Comparison of ENCODE assay signal across 25 mouse cellular contexts in genomic region chr1:166362659-166363058, GRCm38 (mm10). TPM values are rescaled to one million over a fixed set of nuclear protein-coding genes. Genes with fewer than 3 reads are reported as not detected.
A peak's percentile ranks its signal among the peaks of the same experiment; 100 is the strongest.
DNase-seq lines count a peak whose midpoint lies in the region; ATAC-seq and TF ChIP-seq lines count a peak whose summit lies in the region.
"Had no signal": no experiment of that assay in that cellular context is flagged by ENCODE, and none has a peak within 500 bp of the region (broad histone marks: within the 10 kb centered on the region; RNA-seq: fewer than 3 reads in every experiment).

No protein-coding gene starts in this region.

- no peak overlapping the region for H3K27ac ChIP-seq in heart, adult 2 months
- no peak overlapping the region for H3K27ac ChIP-seq in lung, embryonic 14.5 days (ENCODE audit: low read depth)
- H3K27ac ChIP-seq in lung, embryonic 16.5 days (ENCODE audit: low read length), result no peak overlapping the region
- H3K27ac ChIP-seq: embryonic facial prominence, embryonic 12.5 days; embryonic facial prominence, embryonic 15.5 days; forebrain, embryonic 10.5 days; forebrain, embryonic 12.5 days had no signal

- H3K27me3 ChIP-seq in heart, adult 2 months (ENCODE audit: control insufficient read depth, insufficient read depth, low read length), result no peaks in the 10 kb centered on the region
- H3K27me3 ChIP-seq in lung, embryonic 14.5 days (ENCODE audit: insufficient read depth, low read length), result no peaks in the 10 kb centered on the region
- H3K27me3 ChIP-seq in lung, embryonic 16.5 days (ENCODE audit: control insufficient read depth, insufficient read depth, low read depth, low read length), result no peaks in the 10 kb centered on the region
- H3K27me3 ChIP-seq: embryonic facial prominence, embryonic 15.5 days; forebrain, embryonic 12.5 days had no signal

- no peaks in the 10 kb centered on the region for H3K9me3 ChIP-seq in lung, embryonic 14.5 days (ENCODE audit: low read depth, low read length)
- H3K9me3 ChIP-seq in lung, embryonic 16.5 days (ENCODE audit: control insufficient read depth, low read length), result no peaks in the 10 kb centered on the region
- H3K9me3 ChIP-seq: embryonic facial prominence, embryonic 12.5 days; embryonic facial prominence, embryonic 15.5 days; forebrain, embryonic 10.5 days; forebrain, embryonic 12.5 days had no signal

- TF ChIP-seq POLR2A in heart, adult 2 months (IDR thresholded peaks at IDR 0.05; ENCODE audit: insufficient read depth, low read depth, low read length), result no peak
- no peak for TF ChIP-seq POLR2A in lung, adult 2 months (IDR thresholded peaks at IDR 0.05; ENCODE audit: borderline replicate concordance, extremely low read depth, low read depth, low read length)

- no peak for TF ChIP-seq EP300 in heart, adult 2 months (IDR thresholded peaks at IDR 0.05; ENCODE audit: insufficient read depth, low read depth, low read length)

- ATAC-seq in lung, embryonic 14.5 days (ENCODE audit: insufficient read depth), result peak; percentile 85
- ATAC-seq in lung, embryonic 16.5 days (ENCODE audit: low read depth), result peak; percentile 75
- ATAC-seq: forebrain, embryonic 14.5 days; forebrain, embryonic 16.5 days had no signal

- TF ChIP-seq CTCF in heart, adult 2 months (IDR thresholded peaks at IDR 0.05), result no peak
- TF ChIP-seq CTCF in lung, embryonic 14.5 days (IDR thresholded peaks at IDR 0.05; ENCODE audit: low read depth), result no peak
- TF ChIP-seq CTCF in lung, adult 2 months (IDR thresholded peaks at IDR 0.05; ENCODE audit: insufficient read depth, low read length), result no peak

- no peaks in the 10 kb centered on the region for H3K79me2 ChIP-seq in heart, adult 2 months (replicated peaks; ENCODE audit: control insufficient read depth, insufficient read depth, low read length)

- WGBS in heart, adult 2 months, result 69% methylated on average over 3 of the region's 3 CpGs
- 45% methylated on average over 3 of the region's 3 CpGs for WGBS in lung, embryonic 14.5 days
- 39% methylated on average over 3 of the region's 3 CpGs for WGBS in lung, embryonic 16.5 days
- WGBS in lung, adult 2 months, result 53% methylated on average over 3 of the region's 3 CpGs

- H3K4me2 ChIP-seq in lung, embryonic 14.5 days, result no peak overlapping the region
- no peak overlapping the region for H3K4me2 ChIP-seq in lung, embryonic 16.5 days (ENCODE audit: low read depth, low read length)
- H3K4me2 ChIP-seq: embryonic facial prominence, embryonic 12.5 days; embryonic facial prominence, embryonic 15.5 days; forebrain, embryonic 12.5 days had no signal

- no peak overlapping the region for H3K4me3 ChIP-seq in heart, adult 2 months
- H3K4me3 ChIP-seq in lung, embryonic 14.5 days (ENCODE audit: low read depth, low read length), result no peak overlapping the region
- H3K4me3 ChIP-seq in lung, embryonic 16.5 days (ENCODE audit: low read length), result no peak overlapping the region
- no peak overlapping the region for H3K4me3 ChIP-seq in lung, adult 2 months (replicated peaks; ENCODE audit: extremely low read depth, low read depth, low read length)
- H3K4me3 ChIP-seq: embryonic facial prominence, embryonic 12.5 days; embryonic facial prominence, embryonic 15.5 days; erythroblast, embryonic 14.5 days; forebrain, embryonic 10.5 days; forebrain, embryonic 12.5 days had no signal

- intact Hi-C loops in heart, adult 2 months (cut with DNase I), result loop anchor here (5.0 kb wide), 2 partner anchors 200 to 585 kb away; no protein-coding TSS in a partner anchor

- DNase-seq in heart, adult 11 months, result peak; percentile 43
- no peak for DNase-seq in heart, adult 2 months
- DNase-seq in lung, embryonic 14.5 days, result peak; percentile 75
- DNase-seq in lung, postnatal 36 days, result no peak
- DNase-seq in lung, adult 2 months, result no peak
- peak; percentile 7 for DNase-seq in lung, postnatal 10 days
- DNase-seq in lung, postnatal 14 days, result no peak
- DNase-seq: adrenal gland, adult 2 months; adrenal gland, postnatal 10 days; adrenal gland, postnatal 25 days; cerebellum, adult 11 months; cerebellum, adult 18-20 months; cerebellum, adult 8-10 months; cerebellum, adult 9-11 months; cerebellum, postnatal 14 days; cerebellum, postnatal 36 days; embryo, embryonic 11 days had no signal

- no peaks in the 10 kb centered on the region for H3K36me3 ChIP-seq in heart, adult 2 months (ENCODE audit: control insufficient read depth, insufficient read depth, low read length)
- H3K36me3 ChIP-seq in lung, embryonic 14.5 days (ENCODE audit: insufficient read depth), result no peaks in the 10 kb centered on the region
- no peaks in the 10 kb centered on the region for H3K36me3 ChIP-seq in lung, embryonic 16.5 days (ENCODE audit: control insufficient read depth, insufficient read depth, low read length)
- H3K36me3 ChIP-seq: embryonic facial prominence, embryonic 12.5 days; embryonic facial prominence, embryonic 15.5 days; forebrain, embryonic 10.5 days; forebrain, embryonic 12.5 days had no signal

- H3K4me1 ChIP-seq in heart, adult 2 months (ENCODE audit: control insufficient read depth, insufficient read depth, low read length), result no peaks in the 10 kb centered on the region
- H3K4me1 ChIP-seq in lung, embryonic 14.5 days (ENCODE audit: insufficient read depth), result no peaks in the 10 kb centered on the region
- H3K4me1 ChIP-seq in lung, embryonic 16.5 days (replicated peaks; ENCODE audit: control insufficient read depth, insufficient read depth, low read length), result no peaks in the 10 kb centered on the region
- H3K4me1 ChIP-seq in lung, adult 2 months (ENCODE audit: control insufficient read depth, insufficient read depth, low read length), result no peaks in the 10 kb centered on the region
- H3K4me1 ChIP-seq: embryonic facial prominence, embryonic 12.5 days; embryonic facial prominence, embryonic 15.5 days; forebrain, embryonic 10.5 days had no signal

- no peak overlapping the region for H3K9ac ChIP-seq in heart, adult 2 months (ENCODE audit: low read depth, low read length)
- H3K9ac ChIP-seq in lung, embryonic 14.5 days, result no peak overlapping the region
- no peak overlapping the region for H3K9ac ChIP-seq in lung, embryonic 16.5 days (ENCODE audit: low read length)
- H3K9ac ChIP-seq: embryonic facial prominence, embryonic 12.5 days; embryonic facial prominence, embryonic 15.5 days; forebrain, embryonic 12.5 days had no signal

RNA-seq across cellular contexts. Expression of gene Tada1, which starts 16.2 kb away (rescaled TPM):
- 1 to 10 TPM; 6.6 to 9.2 TPM for total RNA-seq in heart, adult 2 months (2021)
- 8.5 and 15.0 TPM in 2 replicates for polyA plus RNA-seq in heart, adult 2 months (2012; rRNA removed)
- 62.2 and 65.6 TPM in 2 replicates for polyA plus RNA-seq in lung, embryonic 14.5 days (2014; fragmentation: Nextera tagmentation; extraction: Ambion mirVana)
- 57.1 and 61.4 TPM in 2 replicates for polyA plus RNA-seq in lung, embryonic 16.5 days (2015; fragmentation: Nextera tagmentation; extraction: Ambion mirVana)
- 10.9 and 14.3 TPM in 2 replicates for polyA plus RNA-seq in lung, adult 2 months (2012; rRNA removed)

RNA-seq across cellular contexts. Expression of gene Pogk, which starts 47.0 kb away (rescaled TPM):
- 10 to 100 TPM in 1 of 2 experiments, 1 to 10 TPM in 1; 9.7 to 11.6 TPM for total RNA-seq in heart, adult 2 months (2021)
- polyA plus RNA-seq in heart, adult 2 months (2012; rRNA removed), result 6.2 and 12.0 TPM in 2 replicates
- 18.9 and 22.2 TPM in 2 replicates for polyA plus RNA-seq in lung, embryonic 14.5 days (2014; fragmentation: Nextera tagmentation; extraction: Ambion mirVana)
- polyA plus RNA-seq in lung, embryonic 16.5 days (2015; fragmentation: Nextera tagmentation; extraction: Ambion mirVana), result 9.8 and 10.4 TPM in 2 replicates
- polyA plus RNA-seq in lung, adult 2 months (2012; rRNA removed), result 4.2 and 6.3 TPM in 2 replicates

Comparison
In these comparisons a context has a peak if more than half of its experiments do, and no peak if none do; other contexts are left out.
1. DNase-seq: peak in heart, adult 11 months (single experiment), lung, embryonic 14.5 days (single experiment) and lung, postnatal 10 days (single experiment); none in heart, adult 2 months (0 of 2), lung, postnatal 36 days (single experiment), lung, adult 2 months (single experiment) and lung, postnatal 14 days (single experiment).